Mouse (Mus musculus): ENCODE data around the gene Itgb5.

The Itgb5 gene

DNA sequence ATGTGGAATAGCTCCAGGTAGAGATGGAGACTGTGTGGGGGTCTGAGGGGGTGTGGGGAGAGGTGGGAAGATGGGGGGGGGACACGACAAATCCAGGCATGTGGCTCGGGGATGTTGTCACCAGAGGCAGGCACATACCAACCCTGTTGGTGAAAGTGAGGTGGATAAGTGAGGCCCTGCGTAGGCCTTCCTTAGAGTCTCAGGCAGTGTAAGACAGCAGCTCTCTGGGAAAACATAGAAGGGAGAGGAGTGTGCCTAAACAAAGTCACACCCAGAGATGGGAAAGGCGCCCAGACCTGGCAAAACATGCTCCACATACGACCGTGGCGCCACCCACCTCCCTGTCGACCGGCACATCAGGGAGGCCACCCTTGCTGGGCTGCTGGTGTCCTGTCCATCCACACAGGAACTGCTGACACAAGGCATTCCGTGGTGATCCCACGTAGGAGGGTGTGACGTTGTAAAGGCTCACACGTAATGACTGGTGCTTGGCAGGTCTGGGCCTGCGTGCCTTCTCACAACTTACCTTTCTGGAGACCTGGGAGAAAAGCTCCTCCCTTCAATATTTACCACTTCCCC lies 42.5 kb downstream of the Itgb5 start:
- in situ Hi-C loops (cut with MboI; ENCODE audit: low sequenced_read_pairs): no loop called here

DNA sequence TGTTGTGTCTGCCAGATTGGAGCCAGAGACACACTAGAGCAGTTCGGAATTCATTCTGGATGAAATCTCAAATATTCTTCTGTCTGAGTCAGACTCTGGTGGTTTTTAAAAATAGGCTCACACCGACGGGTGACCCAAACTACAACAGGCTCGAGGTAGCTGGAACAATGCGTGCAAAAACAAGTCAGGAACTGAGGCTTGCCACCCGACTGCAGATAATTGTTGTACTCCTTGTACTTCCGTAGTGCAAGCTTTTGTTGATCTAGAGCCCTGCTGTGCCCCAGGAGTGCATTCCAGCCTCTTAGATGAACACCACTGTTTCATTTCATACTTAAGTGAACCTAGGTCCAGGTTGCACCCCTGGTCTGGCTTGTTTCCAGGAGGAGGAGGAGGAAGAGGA lies 43.8 kb downstream of the Itgb5 start:
- in situ Hi-C loops (cut with MboI; ENCODE audit: low sequenced_read_pairs): no loop called here

DNA sequence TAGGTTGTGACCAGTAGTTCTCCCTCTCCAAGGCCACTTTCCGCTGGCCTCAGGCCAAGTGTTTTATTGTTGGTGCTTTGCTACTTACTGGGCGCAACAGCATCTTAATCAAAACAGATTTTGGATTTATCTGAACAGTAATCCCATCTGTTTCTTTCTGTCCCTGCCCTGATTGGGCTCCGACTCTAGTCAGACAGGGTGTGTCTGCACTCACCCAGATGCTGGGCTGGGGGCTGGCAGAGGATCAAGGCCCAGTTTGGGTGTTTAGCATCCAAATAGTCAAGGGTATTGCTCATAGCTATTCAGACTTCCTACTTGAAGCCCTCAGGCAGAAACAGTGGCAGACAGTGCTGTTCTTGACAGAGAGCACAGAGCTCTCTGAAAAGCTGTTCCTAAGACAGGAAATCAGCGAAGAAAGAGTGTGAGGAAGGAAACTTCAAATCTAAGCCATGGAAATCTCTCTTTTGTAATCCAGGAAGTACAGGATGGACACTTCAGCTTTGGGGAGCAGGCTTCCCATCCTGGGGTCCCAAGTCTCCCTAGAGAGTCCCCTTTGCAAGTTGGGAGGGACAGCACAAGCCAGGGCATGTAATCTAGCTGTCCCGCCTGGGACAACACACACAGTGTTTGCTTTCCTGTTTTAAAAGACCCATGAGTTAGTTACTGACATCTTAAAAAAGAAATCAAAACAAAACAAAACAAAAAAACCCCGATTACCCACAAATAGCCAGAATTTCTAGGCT lies 48.7 kb downstream of the Itgb5 start:
- in situ Hi-C loops (cut with MboI; ENCODE audit: low sequenced_read_pairs): no loop called here

DNA sequence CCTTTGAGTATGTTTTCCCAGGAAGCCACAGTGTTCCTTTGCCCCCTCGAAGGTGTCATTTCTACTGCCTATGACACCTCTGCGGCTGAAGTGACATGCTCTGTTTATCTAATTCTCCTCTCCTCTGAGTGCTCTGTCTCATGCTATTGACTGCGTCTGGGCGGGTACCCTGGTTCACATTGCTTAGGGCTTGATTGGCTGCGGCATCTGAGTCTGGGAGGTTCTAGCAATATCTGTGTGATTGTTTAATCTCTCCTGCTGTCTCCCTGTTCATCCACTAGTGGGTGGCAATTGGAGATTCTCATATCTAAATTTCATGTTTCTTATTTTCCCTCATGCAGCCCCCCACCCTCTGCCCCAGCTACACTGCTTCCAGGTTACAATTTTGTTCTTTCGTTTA lies 49.6 kb downstream of the Itgb5 start:
- in situ Hi-C loops (cut with MboI; ENCODE audit: low sequenced_read_pairs): no loop called here

DNA sequence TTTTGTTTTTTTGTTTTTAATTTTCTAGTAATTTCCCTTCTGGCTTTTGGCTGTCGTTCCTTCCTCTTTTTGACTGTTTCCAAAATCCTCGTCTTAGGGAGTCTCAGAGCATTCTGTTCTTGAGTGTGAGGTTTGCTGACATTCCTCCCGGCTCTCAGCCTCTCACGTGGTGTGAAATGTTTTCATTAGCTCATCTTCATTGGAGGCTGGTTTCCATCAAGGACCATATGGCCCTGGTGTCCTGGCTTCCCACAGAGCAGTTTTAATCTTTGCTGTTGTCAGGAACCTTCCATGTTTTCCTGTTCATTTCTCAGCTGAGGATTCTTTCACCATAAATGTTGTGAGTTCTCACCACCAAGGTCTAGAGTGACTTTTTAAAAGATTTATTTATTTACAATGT lies 50.1 kb downstream of the Itgb5 start:
- in situ Hi-C loops (cut with MboI; ENCODE audit: low sequenced_read_pairs): no loop called here

DNA sequence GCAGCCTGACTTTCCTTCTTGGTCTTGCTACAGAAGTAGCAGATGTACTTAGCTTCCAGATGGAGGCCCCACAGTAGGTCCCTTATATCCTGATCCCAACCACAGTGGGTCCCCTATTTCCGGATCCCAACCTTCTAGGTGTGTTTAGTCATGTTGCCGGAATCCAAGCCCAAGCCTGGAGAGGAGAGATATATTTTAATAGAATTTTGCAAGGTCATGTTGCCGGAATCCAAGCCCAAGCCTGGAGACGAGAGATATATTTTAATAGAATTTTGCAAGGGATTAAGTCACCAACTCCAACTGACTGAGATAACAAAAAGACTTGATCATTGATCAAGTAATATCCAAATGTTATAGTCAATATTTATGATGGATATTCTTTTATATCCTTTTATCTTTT lies 51.3 kb downstream of the Itgb5 start:
- in situ Hi-C loops (cut with MboI; ENCODE audit: low sequenced_read_pairs): no loop called here

DNA sequence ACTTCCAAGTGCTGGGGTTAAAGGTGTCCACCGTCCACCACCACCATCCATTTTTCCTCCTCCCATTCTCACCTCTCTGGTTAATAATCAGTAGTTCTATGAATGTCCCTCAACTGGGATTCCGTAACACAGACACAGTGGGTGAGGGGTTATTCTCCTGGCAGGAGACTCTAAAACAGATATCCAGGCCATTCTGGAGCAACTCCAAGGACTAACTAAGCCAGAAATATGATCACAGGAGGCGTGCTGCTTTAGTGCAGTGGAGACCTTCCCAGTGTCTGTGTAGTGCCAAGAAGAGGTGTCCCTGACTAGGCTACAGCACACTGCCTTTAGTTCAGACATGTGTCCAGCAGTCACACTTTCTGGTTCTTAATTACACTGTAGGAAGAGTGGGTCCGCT lies 53.1 kb downstream of the Itgb5 start:
- in situ Hi-C loops (cut with MboI; ENCODE audit: low sequenced_read_pairs): no loop called here

DNA sequence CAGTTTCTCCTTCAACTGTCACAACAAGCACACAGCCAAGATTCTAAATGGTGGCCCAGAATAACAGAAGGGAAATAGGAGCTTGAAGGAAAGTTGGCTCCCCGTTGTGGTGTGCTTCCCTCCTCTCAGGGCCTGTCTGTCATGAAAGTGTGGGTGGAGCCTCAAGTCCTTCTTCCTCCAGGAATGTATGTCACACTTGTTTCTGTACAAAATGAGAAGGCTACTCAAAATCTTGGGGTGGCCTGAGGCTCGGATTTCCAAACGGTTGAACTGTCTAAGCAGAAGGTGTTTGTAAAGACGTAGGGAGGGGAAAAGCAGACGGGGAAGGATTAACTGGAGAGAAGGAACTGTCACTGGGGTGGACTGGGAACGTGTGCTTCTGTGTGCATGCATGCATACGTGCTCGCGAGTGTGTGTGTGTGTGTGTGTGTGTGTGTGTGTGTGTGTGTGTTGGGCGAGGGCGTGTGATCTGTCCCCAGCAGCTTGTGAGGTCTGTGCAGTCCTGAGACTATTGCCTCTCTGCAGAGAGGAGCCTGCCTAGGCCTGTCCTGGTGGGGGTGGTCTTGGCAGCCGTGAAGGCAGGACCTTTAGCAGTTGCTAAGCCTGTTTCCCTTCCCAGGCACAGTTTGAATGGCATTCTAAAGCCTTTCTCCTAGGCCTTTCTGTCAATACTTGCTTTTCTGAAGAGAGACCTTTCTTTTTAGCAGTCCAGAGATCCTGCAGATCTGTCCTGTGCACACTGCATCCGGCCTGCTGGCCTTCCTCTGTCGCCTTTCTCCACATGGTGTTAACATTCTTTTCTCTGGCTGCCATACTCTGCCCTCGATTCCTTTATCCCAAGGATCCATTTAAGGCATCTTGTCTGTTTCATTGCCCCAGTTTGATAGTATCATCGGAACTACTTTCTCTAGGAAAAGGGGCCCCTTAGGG lies 53.8 kb downstream of the Itgb5 start:
- in situ Hi-C loops (cut with MboI; ENCODE audit: low sequenced_read_pairs): no loop called here

DNA sequence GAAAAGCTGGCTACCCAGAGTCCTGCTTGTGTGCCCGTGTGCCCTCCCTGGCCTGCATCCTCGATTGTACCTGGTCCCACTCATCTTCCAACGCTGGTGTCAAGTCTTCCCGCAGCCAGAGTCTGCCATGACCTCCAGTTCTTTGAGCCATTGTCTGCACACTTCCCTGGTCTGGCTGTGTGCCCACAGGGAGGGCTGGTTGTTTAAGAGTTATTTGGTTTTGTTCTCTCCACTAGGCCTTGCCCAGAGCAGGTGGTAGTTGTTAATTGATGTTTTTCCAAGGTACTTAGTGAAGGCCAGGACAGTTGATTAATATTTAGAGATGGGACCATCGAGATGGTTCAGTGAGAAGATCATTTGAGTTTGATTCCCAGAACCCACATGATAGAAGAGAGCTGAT lies 54.7 kb downstream of the Itgb5 start:
- in situ Hi-C loops (cut with MboI; ENCODE audit: low sequenced_read_pairs): no loop called here

DNA sequence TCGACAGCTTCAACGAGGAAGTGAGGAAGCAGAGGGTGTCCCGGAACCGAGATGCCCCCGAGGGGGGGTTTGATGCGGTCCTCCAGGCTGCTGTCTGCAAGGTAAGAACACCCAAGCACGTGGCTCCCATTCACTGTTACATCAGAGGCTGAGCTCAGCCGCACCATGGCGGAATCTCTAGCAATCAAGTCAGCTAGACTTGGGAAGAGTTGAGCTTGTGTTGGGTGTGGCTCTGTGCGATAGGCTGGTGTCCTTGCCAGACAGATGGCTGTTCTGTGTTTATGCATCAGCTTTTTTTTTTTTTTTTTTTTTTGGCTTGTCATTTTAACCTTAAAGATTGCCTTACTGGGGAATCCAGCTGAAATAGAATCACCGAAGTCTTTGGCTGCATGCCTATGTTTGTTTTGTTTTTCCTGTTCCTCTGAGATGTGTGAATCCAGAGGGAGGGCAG lies 55.6 kb downstream of the Itgb5 start:
- in situ Hi-C loops (cut with MboI; ENCODE audit: low sequenced_read_pairs): no loop called here

DNA sequence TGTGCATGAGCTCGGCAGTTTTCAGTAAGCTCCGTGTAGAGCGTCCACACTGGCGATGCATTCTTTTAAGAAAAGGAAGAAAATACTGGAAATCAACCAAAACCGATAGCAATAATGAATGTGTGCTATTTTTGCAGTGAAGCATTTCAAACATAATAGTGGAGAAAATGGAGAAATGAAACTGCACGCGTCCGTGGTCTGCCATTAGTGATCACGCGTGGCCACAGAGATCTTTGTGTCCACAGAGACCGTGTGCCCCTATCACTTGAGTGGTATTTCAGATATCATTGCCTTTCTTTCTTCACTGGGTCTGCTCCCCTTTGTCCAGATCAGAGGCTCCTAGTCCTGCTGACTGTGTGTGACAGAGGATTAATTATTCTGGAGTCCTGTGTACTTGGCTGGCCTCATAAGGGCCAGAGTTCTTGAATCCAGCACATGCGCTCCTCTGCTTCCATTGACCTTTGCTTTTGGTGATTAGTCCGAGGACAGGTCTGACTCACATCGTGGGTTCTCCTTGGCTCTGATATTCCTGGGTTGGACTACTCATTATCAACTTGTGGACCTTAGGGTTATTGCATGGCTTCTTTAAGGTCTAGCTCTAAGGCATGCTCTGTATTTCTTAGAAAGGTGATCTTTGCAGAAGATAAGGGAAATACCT lies 56.3 kb downstream of the Itgb5 start:
- in situ Hi-C loops (cut with MboI; ENCODE audit: low sequenced_read_pairs): no loop called here

DNA sequence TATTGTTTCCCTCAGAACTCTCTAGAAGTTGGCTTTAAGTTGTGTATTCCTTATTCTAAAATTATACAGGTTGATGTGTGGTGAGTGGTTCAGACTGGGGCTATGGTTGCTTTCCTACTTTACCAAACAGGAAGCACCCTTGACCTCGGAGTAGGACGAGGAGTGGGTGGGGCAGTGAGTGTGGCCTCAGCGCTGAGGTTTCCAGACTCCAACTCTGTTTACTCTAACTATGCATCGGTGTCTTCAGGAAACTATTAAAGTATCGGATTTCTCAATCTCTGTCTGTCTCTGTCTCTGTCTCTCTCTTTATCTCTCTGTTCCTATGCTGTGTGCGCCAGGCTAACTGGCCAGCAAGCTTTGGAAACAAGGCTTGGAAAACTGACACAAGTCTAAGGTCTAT lies 57.2 kb downstream of the Itgb5 start:
- in situ Hi-C loops (cut with MboI; ENCODE audit: low sequenced_read_pairs): no loop called here

DNA sequence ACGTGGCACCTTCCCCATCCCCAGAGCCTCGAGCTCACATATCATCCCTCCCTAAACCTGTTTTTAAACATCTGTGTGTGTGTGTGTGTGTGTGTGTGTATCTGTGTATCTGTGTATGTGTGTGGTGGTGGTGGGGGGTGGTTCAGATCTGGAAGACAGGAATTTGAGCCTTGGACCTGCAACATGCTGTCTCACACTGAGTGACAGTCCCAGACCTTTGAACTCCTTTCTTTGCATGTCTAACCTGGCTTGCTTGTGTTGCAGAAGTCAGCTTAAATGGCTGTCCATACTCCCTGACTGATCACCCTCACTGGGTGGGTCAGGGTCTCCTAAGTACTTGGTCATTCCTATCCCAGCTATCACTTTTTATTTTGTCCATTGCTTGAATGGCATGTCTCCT lies 58.5 kb downstream of the Itgb5 start:
- in situ Hi-C loops (cut with MboI; ENCODE audit: low sequenced_read_pairs): no loop called here

DNA sequence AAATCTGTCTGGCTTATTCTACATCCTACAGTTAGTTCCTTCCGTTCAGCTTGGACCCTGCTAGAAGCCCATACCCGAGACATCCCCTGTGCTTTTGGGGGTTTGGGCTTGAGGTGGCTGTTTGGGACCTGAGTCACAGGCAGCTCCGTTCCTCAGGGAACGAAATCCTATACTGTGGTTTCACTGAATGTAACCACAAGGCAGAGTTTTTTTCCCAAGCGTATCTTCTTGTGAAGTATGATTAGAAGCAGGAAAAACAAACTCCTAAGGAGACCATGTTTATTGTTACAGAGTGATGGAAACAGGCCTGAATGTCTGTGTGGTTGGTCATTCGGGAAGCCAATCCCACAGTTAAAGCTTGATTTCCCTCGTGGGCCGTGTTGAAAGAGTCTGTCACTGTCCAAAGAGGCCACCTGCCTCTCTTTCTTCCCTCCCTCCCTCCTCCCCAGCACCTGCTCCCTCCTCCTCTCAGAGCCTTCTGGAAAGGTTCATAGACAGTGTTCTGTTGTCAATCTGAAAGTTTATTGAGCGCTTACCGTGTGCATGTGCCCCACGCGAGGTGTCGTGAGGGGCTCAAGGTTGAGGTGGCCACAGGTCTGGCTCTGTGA lies 59.6 kb downstream of the Itgb5 start:
- in situ Hi-C loops (cut with MboI; ENCODE audit: low sequenced_read_pairs): no loop called here

DNA sequence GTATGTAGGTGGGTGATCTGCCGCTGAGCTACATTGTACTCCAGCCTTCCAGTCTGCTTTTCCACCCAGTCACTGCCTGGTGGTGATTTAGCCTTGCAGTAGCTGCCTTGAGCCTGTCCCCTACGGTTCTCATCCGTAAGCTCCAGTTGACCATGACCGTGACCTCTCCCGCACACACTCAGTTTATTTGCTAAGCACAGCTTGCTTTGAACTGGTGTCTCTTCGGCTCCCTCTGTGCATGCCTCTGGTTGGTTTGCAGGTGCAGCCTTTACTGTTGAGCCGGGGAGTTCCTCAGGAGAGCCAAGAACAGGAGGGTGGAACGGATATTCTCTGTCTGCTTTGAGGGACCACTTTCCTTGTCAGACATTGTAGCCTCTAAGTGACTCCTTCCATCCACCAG lies 61.6 kb downstream of the Itgb5 start:
- in situ Hi-C loops (cut with MboI; ENCODE audit: low sequenced_read_pairs): no loop called here

DNA sequence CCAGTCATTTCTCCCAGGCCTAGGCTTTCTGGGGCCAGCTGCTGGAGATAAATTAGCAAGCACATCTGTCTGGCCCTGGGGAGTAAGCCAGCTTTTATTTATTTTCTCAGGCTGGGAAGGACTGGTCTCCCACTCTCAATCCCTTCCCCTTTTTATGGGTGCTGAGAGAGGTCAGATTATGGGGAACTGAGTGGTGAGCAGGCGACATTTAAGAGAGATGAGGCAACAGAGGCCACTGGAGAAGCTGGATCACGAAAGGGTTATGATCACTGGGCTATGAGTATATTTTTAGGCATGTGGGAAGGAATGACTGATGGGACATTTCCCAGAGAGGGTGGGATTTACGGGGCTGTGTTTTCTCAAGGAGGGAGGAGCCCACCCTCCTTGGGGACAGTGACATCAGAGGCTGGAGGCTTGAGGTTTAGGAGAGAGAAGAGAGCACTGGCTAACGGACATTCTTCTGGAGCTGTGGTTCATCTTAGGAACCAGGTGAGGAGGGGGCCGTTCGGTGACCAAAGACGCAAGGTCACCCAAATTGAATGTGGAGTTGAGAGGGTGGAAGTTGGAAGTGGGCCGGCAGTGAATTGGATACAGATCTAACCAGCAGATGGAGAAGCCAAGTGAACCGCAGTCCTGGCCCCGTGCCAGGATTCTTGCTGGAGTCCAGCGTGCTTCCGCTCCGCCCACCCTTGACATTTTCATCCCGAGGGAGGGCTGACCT lies 62.3 kb downstream of the Itgb5 start:
- in situ Hi-C loops (cut with MboI; ENCODE audit: low sequenced_read_pairs): no loop called here

DNA sequence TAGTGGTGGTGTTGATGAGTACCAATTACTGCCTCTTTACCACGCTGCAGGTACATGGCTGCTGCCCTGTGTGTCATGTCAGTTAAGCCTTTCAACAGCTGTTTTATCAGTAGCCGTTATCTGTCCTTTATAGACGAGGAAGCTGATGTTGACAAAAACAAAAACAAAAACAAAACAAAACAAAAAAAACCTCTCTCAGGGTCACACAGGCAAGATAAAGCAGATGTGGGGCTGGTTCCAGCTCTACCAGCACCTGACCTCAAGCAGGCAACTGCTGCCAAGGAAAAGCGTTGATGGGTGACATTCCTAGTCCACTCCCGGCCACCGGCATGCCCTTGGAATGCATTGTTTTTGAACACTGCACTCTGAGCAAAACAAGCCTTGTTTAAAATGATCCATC lies 63.1 kb downstream of the Itgb5 start:
- in situ Hi-C loops (cut with MboI; ENCODE audit: low sequenced_read_pairs): no loop called here

DNA sequence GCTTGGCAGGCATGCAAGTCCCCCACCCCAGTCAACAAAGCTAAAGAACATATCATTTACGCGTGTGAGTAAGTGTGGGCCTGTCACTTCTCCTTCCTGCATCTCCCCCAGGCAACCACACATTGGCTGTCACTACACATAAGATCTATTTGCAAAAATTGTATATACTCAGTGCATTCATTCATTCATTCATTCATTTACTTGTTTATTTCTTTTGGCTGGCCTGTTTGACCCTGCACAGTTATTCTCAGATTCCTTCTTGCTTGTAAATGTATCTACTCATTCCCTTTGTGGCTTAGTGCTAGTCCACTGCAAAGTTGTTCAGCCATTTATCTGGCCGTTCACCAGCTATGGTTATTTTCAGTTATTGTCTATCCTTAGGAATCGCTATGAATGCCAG lies 64.3 kb downstream of the Itgb5 start:
- in situ Hi-C loops (cut with MboI; ENCODE audit: low sequenced_read_pairs): no loop called here

DNA sequence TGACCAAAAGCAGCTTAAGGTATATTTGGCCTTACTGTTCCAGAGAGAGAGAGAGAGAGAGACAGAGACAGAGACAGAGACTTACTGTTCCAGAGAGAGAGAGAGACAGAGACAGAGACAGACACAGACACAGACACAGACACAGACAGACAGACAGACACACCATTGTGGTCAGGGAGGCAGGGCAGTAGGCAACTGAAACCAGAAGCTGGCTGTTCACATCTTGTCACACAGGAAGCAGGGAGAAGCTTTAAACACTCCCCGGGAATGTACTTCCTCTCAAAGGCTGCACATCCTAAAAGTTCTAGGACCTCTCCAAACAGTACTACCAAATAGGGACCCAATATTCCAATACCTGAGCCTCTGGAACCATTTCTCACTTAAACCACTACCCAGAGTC lies 65.0 kb downstream of the Itgb5 start:
- in situ Hi-C loops (cut with MboI; ENCODE audit: low sequenced_read_pairs): no loop called here

DNA sequence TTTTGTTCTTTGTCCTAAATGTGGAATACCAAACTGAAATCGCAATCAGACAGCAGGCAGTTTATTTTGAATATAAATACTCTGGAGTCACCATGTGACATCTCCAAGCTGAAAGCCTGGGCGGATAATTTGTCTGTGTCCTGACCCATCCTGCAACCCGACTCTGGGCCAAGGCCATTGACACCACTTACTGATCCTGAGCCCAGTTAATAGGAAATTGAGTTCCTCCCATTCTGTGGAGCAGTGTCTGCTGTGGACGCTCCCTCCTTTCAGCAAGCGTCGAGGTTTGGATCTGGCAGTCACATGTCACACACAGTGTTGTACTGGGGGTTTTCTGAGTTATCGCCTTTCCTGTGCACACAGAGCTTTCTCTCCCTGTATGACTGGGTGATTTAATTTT lies 66.2 kb downstream of the Itgb5 start:
- in situ Hi-C loops (cut with MboI; ENCODE audit: low sequenced_read_pairs): no loop called here

Measured in CH12F3 (cell line).